Mouse (Mus musculus) central nervous system, embryonic 14 days (tissue): ENCODE data around the gene Rap2b. TPM values are rescaled to one million over a fixed set of nuclear protein-coding genes. Genes with fewer than 3 reads are reported as not detected.

Source experiments
- polyA plus RNA-seq: library from polyadenylated mRNA; depleted of rRNA; stranded (reverse); fragments of >200 nt; gene quantifications from 2 replicates; pipeline ENCODE4 v1.2.3, GENCODE M21; 2012; rRNA removed

Gene Rap2b
- 8.1 and 8.3 TPM in 2 replicates for polyA plus RNA-seq

GRCm38 (mm10) chr3:61361338-61361737 lies at the start of gene Rap2b:
TSS of gene Rap2b (plus strand) at chr3:61361638.

GRCm38 (mm10) chr3:61365779-61366373 lies 4.4 kb downstream of the Rap2b start, which contains the start of gene B430305J03Rik:
TSS of gene B430305J03Rik (minus strand) at chr3:61365951.

Other genes with a start within 250 kb of the Rap2b start
- gene B430305J03Rik, start 4.3 kb downstream of the Rap2b start, polyA plus RNA-seq = 0.28 and 0.44 TPM in 2 replicates